In genomic region chr8:124800542-124800941, GRCm38 (mm10) we compare ENCODE assay signal across 28 mouse cellular contexts. TPM values are rescaled to one million over a fixed set of nuclear protein-coding genes. Genes with fewer than 3 reads are reported as not detected.
"Had no signal": no experiment of that assay in that cellular context is flagged by ENCODE, and none has a peak within 500 bp of the region (broad histone marks: within the 10 kb centered on the region; RNA-seq: fewer than 3 reads in every experiment).

No protein-coding gene starts in this region.

- H3K9ac ChIP-seq: heart, embryonic 13.5 days; heart, embryonic 15.5 days; hindbrain, embryonic 12.5 days; hindbrain, embryonic 14.5 days; limb, embryonic 13.5 days; limb, embryonic 15.5 days; liver, embryonic 12.5 days had no signal

- H3K36me3 ChIP-seq: heart, embryonic 13.5 days; heart, embryonic 15.5 days; hindbrain, embryonic 10.5 days; hindbrain, embryonic 12.5 days; limb, embryonic 13.5 days; limb, embryonic 15.5 days; liver, embryonic 12.5 days had no signal

- H3K27ac ChIP-seq: heart, adult 2 months; heart, embryonic 13.5 days; heart, embryonic 15.5 days; hindbrain, embryonic 10.5 days; hindbrain, embryonic 12.5 days; hindbrain, embryonic 14.5 days; layer of hippocampus, adult 2 months; limb, embryonic 13.5 days; limb, embryonic 15.5 days; liver, embryonic 12.5 days had no signal

- H3K4me1 ChIP-seq: heart, embryonic 13.5 days; heart, embryonic 15.5 days; hindbrain, embryonic 10.5 days; limb, embryonic 13.5 days; limb, embryonic 15.5 days; liver, embryonic 12.5 days had no signal

- DNase-seq: gastrocnemius, postnatal 14 days; gastrocnemius, postnatal 36 days; heart, adult 11 months; heart, adult 2 months; heart, postnatal 14 days; heart, postnatal 36 days; kidney, adult 18-20 months; kidney, adult 8-10 months; kidney, postnatal 10 days; kidney, postnatal 25 days; kidney, postnatal 4 days; left cerebral cortex, postnatal 4 days had no signal

- ATAC-seq: hindbrain, embryonic 16.5 days; inflammation-experienced regulatory T-cells, adult 6 months; intestine, postnatal 0 days; liver, embryonic 12.5 days had no signal

- H3K9me3 ChIP-seq: heart, embryonic 13.5 days; heart, embryonic 15.5 days; hindbrain, embryonic 10.5 days; hindbrain, embryonic 12.5 days; limb, embryonic 13.5 days; limb, embryonic 15.5 days; liver, embryonic 12.5 days had no signal

- H3K4me3 ChIP-seq: heart, adult 2 months; heart, embryonic 13.5 days; heart, embryonic 15.5 days; hindbrain, embryonic 10.5 days; hindbrain, embryonic 12.5 days; layer of hippocampus, adult 2 months; limb, embryonic 13.5 days; limb, embryonic 15.5 days; liver, embryonic 12.5 days had no signal

- H3K4me2 ChIP-seq: heart, embryonic 11.5 days; heart, embryonic 13.5 days; heart, embryonic 15.5 days; hindbrain, embryonic 12.5 days; hindbrain, embryonic 14.5 days; limb, embryonic 13.5 days; limb, embryonic 15.5 days; liver, embryonic 12.5 days had no signal

RNA-seq across cellular contexts. Expression of gene Trim67, which starts 7.7 kb away (rescaled TPM):
- total RNA-seq: liver, adult 2 months had no signal
- polyA plus RNA-seq: inflammation-experienced regulatory T-cells, adult 6 months; kidney, embryonic 14.5 days; liver, adult 2 months had no signal

RNA-seq across cellular contexts. Expression of gene Fam89a, which starts 48.9 kb away (rescaled TPM):
- total RNA-seq: left cerebral cortex, postnatal 10 days had no signal
